Mouse (Mus musculus): ENCODE measurements around the gene Agbl5.

The Agbl5 gene

GRCm38 (mm10) chr5:30887331-30887761, 1.1 kb upstream of the Agbl5 start:
- DNase-seq (ENCODE audit: low spot score in 2 of 2): peak; percentile 45 to 60

- peak; percentile 90 to 96 for DNase-seq (ENCODE audit: low spot score in 2 of 2)
These were observed 597 bp upstream of the Agbl5 start for GRCm38 (mm10) chr5:30887858-30888336.

DNA sequence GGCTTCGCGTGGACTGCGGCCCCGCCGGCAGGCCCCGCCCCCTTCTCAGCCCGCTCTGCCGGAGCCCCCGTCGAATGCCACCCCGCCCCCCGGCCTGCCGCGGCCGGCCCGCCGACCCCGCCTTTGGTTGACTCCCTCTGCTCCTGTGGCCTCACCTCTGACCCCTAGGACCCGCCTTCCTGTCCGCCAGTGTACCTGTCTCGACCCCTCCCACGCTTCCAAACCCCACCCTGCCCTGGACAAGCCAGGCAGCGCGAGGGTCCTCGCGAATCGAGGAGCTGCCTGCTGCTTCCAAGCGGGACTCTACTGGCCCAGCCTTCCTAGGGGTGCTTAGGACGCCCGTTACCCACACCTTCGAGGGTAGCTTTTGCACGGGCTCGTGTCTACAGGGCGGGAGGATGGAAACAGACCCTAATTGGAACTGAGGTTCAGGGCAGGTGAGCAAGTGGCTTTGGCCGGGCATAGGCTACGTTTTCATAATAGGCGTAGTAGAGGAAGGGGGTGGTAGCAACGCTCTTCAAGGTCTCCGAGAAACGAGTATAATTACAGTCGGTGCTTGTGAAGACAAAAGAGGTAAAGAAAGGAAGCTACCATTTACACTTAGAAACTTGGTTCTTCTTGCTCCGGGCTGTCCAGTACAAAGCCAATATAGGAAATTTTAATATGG, 727 bp downstream of the Agbl5 start:
- peak; percentile 41 to 46 for DNase-seq (ENCODE audit: low spot score in 2 of 2)

DNA sequence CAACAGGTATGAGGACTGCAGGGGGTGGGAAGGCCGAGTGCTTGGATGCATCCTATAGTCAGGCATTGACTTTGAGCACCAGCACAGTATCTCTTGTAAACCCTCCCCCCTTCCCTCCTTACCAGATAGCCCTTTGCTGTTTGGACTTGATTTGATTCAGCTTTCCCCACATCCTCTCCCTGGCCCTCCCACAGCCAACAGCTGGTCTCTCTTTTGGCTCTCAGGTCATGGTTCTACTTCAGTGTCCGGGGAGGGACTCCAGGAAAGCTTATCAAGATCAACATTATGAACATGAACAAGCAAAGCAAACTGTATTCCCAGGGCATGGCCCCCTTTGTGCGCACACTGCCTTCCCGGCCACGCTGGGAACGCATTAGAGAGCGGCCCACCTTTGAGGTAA, 1.9 kb downstream of the Agbl5 start:
- no peak for DNase-seq (ENCODE audit: low spot score in 2 of 2)

DNA sequence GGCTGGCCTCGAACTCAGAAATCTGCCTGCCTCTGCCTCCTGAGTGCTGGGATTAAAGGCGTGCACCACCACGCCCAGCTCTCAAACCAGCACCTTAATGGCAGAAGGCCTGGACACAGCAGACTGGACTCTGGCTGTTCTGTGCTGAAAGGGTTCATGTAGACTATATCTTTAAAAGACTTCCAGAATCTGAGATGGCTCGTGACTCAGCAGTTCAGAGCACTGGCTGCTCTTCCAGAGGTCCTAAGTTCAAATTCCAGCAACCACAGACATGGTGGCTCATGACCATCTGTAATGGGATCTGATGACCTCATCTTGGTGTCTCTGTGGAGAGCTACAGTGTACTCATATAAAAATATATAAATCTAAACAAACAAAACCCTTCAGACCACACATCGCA, 13.4 kb downstream of the Agbl5 start:
- DNase-seq (ENCODE audit: low spot score in 2 of 2): no peak

GRCm38 (mm10) chr5:30907413-30908059, 19.0 kb downstream of the Agbl5 start, which contains the start of gene Ost4:
Gene Ost4, minus strand, starts transcription at chr5:30907788.
- DNase-seq (ENCODE audit: low spot score in 2 of 2): peak; percentile 91 to 93

DNA sequence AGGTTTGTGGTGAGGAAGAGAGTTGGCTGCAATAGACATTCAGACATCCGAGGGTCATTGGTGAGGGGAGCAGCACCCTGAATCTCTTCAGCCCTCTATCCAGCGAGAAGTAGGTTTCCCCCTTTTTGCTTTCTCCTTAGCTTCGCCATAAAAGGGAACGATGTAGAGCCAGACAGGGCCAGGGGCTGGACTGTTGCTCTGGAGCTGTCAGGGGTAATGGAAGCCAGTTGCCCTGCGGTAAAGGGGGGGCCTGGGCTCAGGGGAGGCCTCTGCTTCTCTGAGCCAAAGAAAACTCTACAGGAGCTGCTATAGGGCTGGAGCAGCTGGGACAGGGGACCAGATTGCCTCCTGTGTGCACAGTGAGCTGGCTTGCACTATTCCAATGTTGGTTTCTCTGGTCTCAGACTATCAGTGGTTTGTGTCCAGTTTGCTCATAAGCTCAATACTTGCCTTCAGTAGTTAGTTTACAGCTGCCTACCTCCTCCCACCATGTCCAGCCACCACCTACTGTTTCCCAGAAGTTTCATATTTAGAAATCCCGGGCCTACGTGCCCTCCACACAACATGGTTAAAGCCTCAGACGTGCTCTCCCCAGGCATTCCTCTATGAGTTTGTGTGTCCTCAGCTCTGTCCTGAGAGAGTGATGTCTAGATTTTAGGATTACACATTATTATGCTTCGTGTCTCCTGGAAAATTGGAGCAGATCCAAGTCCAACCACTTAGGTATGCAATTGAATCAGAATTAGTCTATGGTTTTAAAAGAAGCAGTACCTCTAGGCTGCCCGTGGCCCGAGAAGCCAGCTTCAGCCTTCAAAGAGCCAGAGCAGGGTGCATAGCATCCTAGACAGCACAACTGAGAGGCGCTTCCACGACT, 20.2 kb downstream of the Agbl5 start:
- DNase-seq (ENCODE audit: low spot score in 2 of 2): no peak

- no peak for DNase-seq (ENCODE audit: low spot score in 2 of 2)
These were observed 20.8 kb downstream of the Agbl5 start for GRCm38 (mm10) chr5:30909300-30909659.

DNA sequence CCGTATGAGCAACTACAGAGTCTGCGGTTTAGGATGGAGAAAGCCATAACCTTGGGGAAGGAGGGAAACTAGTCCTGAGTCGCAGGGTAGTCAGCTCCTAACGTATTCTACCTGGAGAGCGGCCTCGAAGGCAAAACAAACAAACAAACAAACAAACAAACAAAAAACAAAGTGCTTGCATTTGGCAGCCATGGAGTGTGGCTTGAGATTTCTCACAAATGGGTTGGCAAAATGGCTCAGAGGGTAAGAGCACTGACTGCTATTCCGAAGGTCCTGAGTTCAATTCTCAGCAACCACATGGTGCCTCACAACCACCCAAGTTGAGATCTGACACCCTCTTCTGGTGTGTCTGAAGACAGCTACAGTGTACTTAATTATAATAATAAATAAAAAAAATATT, 21.4 kb downstream of the Agbl5 start:
- DNase-seq (ENCODE audit: low spot score in 2 of 2): no peak

GRCm38 (mm10) chr5:30910481-30910880, 22.0 kb downstream of the Agbl5 start:
- DNase-seq (ENCODE audit: low spot score in 2 of 2): no peak

- DNase-seq (ENCODE audit: low spot score in 2 of 2): no peak
These were observed 23.7 kb downstream of the Agbl5 start for GRCm38 (mm10) chr5:30912156-30912555.

DNA sequence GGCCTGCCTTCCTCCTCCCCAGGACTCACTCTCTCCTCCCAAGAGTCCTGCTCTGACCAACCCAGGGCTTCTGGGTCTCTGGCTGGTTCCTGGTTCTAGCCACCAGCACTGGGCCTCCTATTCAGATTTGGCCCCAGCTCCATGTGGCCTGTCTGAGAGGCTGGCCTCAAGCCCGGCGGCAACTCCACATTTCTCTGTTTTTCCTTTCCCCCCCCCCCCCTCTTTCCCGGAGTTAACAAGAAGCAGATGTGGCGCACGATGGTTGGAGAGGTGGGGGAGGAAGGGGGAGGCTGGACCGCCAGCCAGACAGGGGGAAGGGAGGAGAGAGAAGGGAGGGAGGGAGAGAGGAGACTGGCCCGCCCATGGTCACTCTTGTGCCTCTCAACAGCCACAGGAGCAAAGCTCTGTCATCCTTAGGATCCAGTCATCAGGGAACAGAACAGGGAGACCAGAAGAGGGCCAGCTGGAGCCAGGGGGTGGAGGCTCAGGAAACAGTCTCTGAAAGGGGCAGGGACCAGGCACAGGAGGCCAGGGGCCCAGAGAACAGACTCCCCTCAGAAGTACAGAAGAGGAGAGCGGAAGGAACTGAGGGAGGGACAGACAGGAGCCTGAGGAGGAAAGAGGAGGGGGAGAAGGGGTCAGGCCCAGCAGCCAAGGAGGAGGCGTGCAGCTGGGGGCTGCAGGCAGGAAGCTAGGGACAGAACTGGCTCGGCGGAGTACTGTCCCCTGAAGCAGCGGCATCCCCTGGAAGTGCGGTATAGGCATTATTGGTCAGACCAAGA, 24.8 kb downstream of the Agbl5 start, which contains the start of gene Emilin1:
Gene Emilin1, plus strand, starts transcription at position 343 of the 782 bp plus-strand sequence.
- no peak for DNase-seq (ENCODE audit: low spot score in 2 of 2)

DNA sequence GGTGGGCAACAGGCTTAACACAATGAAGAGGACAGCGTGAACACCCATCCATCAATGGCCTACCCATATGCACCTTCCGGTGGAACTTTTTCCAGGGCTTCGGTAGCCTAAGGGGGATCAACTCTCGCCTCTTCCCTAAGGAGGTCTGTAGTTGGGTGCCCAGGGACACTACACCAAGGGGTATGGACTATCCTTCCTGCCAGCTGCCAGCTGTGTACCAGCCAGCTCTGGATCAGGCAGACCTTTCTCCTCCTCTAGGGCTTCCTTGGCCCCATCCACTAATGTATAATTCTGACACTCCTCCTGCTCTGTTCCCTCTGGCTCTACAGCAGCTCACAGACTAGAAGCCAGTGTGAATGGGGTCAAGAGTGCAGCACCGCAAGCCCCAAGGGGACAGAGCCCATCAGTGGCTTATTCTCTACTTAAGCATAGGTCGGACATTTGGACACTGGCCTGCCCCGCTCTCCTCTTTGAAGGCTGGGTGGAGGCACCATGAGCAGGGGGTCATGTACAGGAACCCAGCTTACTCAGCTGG, 25.7 kb downstream of the Agbl5 start:
- no peak for DNase-seq (ENCODE audit: low spot score in 2 of 2)

DNA sequence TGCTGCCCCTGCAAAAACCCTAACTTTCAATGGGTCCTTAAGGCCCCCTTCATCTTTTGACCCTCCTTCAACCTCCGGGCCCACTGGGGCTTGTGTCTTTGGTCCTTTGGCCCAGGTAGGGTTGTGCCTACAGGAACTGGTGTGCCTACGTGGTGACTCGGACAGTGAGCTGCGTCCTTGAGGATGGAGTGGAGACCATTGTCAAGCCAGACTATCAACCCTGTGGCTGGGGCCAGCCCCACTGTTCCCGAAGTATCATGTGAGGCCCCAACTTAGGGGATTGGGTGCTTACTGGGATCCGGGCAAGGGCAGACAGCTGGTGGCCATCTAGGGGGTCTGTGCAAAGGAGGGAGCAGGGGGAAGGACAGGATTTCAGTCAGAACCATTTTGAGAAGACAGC, 26.4 kb downstream of the Agbl5 start:
- no peak for DNase-seq (ENCODE audit: low spot score in 2 of 2)

DNA sequence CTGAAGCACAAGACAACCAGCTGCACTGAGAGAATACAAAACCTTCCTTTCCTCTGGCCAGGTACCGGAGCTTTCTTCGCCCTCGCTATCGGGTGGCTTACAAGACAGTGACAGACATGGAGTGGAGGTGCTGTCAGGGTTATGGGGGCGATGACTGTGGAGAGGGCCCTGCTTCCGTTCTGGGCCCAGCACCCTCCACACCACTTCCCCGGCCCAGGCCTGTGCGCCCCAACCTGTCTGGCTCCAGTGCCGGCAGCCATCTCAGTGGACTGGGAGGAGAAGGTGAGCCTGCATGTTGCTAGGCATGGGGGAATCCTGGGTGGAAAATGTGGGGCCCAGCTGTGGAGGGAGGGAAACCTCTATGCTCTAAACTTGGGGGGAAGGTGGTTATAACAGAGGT, 27.0 kb downstream of the Agbl5 start:
- DNase-seq (ENCODE audit: low spot score in 2 of 2): no peak

GRCm38 (mm10) chr5:30915974-30916433, 27.5 kb downstream of the Agbl5 start:
- peak; percentile 88 to 92 for DNase-seq (ENCODE audit: low spot score in 2 of 2)

DNA sequence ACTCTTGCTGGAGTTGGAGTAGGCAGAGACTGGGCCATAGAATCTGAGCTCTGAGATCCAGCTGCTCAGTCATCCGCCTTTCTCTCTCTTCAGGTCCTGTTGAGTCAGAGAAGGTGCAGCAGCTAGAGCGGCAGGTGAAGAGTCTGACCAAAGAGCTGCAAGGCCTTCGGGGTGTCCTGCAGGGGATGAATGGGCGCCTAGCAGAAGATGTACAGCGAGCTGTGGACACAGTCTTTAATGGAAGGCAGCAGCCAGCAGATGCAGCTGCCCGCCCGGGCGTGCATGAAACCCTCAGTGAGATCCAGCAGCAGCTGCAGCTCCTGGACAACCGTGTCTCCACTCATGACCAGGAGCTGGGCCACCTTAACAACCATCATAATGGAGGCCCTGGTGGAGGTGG, 28.3 kb downstream of the Agbl5 start:
- DNase-seq (ENCODE audit: low spot score in 2 of 2): no peak

DNA sequence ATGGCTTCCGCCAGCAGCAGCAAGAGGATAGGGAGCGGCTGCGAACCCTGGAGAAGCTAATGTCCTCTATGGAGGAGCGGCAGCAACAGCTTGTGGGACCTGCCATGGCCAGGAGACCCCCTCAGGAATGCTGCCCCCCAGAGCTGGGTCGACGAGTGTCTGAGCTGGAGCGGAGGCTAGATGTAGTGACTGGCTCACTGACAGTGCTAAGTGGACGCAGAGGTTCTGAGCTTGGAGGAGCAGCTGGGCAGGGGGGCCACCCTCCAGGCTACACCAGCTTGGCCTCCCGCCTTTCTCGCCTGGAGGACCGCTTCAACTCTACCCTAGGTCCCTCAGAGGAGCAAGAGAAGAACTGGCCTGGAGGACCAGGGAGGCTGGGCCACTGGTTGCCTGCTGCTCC, 28.9 kb downstream of the Agbl5 start:
- DNase-seq (ENCODE audit: low spot score in 2 of 2): no peak

- no peak for DNase-seq (ENCODE audit: low spot score in 2 of 2)
These were observed 29.6 kb downstream of the Agbl5 start for GRCm38 (mm10) chr5:30917891-30918670.

- DNase-seq (ENCODE audit: low spot score in 2 of 2): no peak
These were observed 30.2 kb downstream of the Agbl5 start for GRCm38 (mm10) chr5:30918691-30919090.
